Mouse (Mus musculus): ENCODE data around the gene Lyzl4. TPM values are rescaled to one million over a fixed set of nuclear protein-coding genes. Genes with fewer than 3 reads are reported as not detected.
A peak's percentile ranks its signal among the peaks of the same experiment; 100 is the strongest.

The Lyzl4 gene
- polyA plus RNA-seq, 1 experiment = 145 TPM

DNA sequence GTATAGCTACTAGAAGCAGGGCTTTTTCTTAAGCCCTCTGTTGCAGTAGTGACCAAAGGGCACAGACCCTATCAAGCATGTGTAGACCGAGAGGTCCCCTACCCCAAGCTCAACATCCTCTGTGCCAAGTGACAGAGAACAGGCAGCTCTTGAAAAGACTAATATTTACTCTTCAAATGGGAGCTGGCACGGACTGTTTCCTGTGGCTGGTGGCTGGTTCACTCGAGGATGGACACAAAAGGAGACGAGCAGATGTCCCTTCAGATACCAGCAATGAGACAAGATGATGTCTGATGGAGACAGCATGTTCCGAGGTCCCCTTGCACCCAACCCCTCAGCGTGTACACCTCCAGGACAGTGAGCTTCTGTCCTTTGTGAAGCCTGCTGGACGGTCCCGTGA is 35.6 kb upstream of the Lyzl4 start:
- TF ChIP-seq POLR2A (IDR thresholded peaks at IDR 0.05; ENCODE audit: control insufficient read depth, low read depth, low read length) (no peak), CTCF (IDR thresholded peaks at IDR 0.05; ENCODE audit: control insufficient read depth, insufficient read depth, insufficient replicate concordance, low read depth, low read length) (no peak)
- H3K27me3 ChIP-seq (ENCODE audit: control insufficient read depth, insufficient read depth, low read length) = no peaks in the 10 kb centered on the region
- H3K27ac ChIP-seq (ENCODE audit: control insufficient read depth, insufficient read depth, low read depth, low read length) = no peak overlapping the region
- no peaks in the 10 kb centered on the region for H3K4me1 ChIP-seq (ENCODE audit: control insufficient read depth, insufficient read depth, low read length)
- no peak overlapping the region for H3K4me3 ChIP-seq (ENCODE audit: control insufficient read depth, low read depth, low read length)
- no peaks in the 10 kb centered on the region for H3K36me3 ChIP-seq (ENCODE audit: control insufficient read depth, insufficient read depth, low read length)

DNA sequence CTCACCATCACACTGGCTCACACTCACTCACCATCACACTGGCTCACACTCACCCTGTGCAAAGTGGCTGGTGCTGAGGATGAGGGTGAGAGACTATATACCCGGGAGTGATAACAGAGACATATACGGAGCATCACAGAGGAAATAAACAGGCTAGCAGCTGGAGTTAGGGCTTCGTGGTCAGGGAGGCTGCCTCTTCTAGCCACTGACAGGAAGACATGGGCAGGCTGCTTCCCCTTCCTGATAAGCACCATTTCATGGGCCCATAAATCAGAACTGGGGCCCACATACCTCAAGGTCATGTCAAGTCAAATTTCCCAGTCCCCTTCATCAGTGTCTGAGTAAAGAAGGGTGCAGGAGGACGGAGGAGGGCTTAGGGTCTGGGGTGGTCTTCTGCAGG is 35.2 kb upstream of the Lyzl4 start:
- TF ChIP-seq CTCF (IDR thresholded peaks at IDR 0.05; ENCODE audit: control insufficient read depth, insufficient read depth, insufficient replicate concordance, low read depth, low read length) (no peak), POLR2A (IDR thresholded peaks at IDR 0.05; ENCODE audit: control insufficient read depth, low read depth, low read length) (no peak)
- Histone ChIP-seq H3K4me3 (ENCODE audit: control insufficient read depth, low read depth, low read length) (no peak overlapping the region), H3K27ac (ENCODE audit: control insufficient read depth, insufficient read depth, low read depth, low read length) (no peak overlapping the region)

DNA sequence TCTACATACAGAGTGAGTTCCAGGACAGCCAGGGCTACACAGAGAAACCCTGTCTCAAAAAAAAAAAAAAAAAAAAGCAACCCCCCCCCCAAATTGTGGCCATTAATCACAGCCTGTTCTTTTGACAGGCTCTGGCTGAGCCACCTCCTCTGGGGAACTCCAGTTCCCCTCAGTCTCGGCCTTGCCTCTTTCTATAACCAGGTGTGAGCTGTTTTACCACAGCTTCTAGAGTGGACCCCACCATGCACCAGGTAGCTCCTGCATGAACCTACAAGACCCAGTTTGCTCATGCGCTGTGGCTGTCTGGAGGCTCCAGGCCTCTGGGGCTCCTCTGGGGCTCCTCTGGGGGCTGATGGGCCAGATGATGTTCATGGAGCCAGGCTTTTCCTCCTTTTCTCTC is 33.7 kb upstream of the Lyzl4 start:
- Histone ChIP-seq H3K4me1 (ENCODE audit: control insufficient read depth, insufficient read depth, low read length) (no peaks in the 10 kb centered on the region), H3K27me3 (ENCODE audit: control insufficient read depth, insufficient read depth, low read length) (no peaks in the 10 kb centered on the region), H3K4me3 (ENCODE audit: control insufficient read depth, low read depth, low read length) (no peak overlapping the region), H3K36me3 (ENCODE audit: control insufficient read depth, insufficient read depth, low read length) (no peaks in the 10 kb centered on the region), H3K27ac (ENCODE audit: control insufficient read depth, insufficient read depth, low read depth, low read length) (no peak overlapping the region)
- no peak for TF ChIP-seq CTCF (IDR thresholded peaks at IDR 0.05; ENCODE audit: control insufficient read depth, insufficient read depth, insufficient replicate concordance, low read depth, low read length)
- no peak for TF ChIP-seq POLR2A (IDR thresholded peaks at IDR 0.05; ENCODE audit: control insufficient read depth, low read depth, low read length)

More for the DNA sequence above, 35.2 kb upstream of the Lyzl4 start:
- no peaks in the 10 kb centered on the region for H3K36me3 ChIP-seq (ENCODE audit: control insufficient read depth, insufficient read depth, low read length)
- no peaks in the 10 kb centered on the region for H3K27me3 ChIP-seq (ENCODE audit: control insufficient read depth, insufficient read depth, low read length)
- H3K4me1 ChIP-seq (ENCODE audit: control insufficient read depth, insufficient read depth, low read length) = no peaks in the 10 kb centered on the region

DNA sequence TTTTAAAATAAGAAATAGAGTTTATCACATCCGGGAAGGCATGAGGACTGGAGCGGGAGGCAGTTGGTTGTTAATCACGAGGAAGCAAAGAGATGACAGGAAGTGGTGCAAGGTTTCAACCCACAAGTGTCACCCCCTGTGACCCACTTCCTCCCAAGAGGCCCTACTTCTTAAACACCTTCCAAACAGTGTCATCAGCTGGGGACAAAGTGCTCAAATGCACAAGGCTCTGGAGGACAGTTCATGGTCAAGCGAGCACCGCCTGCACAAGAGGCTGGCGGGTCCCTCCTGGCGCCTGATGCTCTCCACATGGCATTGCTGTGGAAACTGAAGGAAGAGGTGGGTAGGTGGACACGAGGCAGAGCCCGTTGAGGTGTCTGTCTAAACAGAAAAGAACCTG is 33.1 kb upstream of the Lyzl4 start:
- TF ChIP-seq POLR2A (IDR thresholded peaks at IDR 0.05; ENCODE audit: control insufficient read depth, low read depth, low read length) = no peak
- no peak for TF ChIP-seq CTCF (IDR thresholded peaks at IDR 0.05; ENCODE audit: control insufficient read depth, insufficient read depth, insufficient replicate concordance, low read depth, low read length)
- peaks cover 2% of the 10 kb centered on the region for H3K4me1 ChIP-seq (ENCODE audit: control insufficient read depth, insufficient read depth, low read length)
- H3K4me3 ChIP-seq (ENCODE audit: control insufficient read depth, low read depth, low read length) = no peak overlapping the region
- no peaks in the 10 kb centered on the region for H3K27me3 ChIP-seq (ENCODE audit: control insufficient read depth, insufficient read depth, low read length)
- no peak overlapping the region for H3K27ac ChIP-seq (ENCODE audit: control insufficient read depth, insufficient read depth, low read depth, low read length)
- no peaks in the 10 kb centered on the region for H3K36me3 ChIP-seq (ENCODE audit: control insufficient read depth, insufficient read depth, low read length)

DNA sequence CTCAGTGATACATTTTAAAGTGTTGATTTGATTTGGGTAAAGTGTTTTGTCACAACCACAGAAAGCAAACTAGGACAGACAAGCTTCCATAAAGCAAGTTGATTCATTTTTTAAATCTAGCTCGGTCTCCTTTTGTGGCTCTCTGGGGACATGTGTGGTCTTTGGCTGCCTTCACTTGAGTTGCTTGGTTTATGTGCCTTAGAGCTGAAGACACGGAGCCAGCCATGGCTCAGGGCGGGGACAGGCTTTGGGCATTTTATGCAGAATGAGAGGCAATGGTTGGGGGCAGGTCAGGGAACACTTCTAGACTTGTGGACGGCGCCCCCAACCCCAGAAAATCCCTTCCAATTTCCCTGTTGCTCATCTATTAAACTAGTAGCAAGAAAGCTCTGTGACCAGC is 31.8 kb upstream of the Lyzl4 start:
- Histone ChIP-seq H3K4me1 (ENCODE audit: control insufficient read depth, insufficient read depth, low read length) (peaks cover 14% of the 10 kb centered on the region), H3K36me3 (ENCODE audit: control insufficient read depth, insufficient read depth, low read length) (no peaks in the 10 kb centered on the region), H3K27me3 (ENCODE audit: control insufficient read depth, insufficient read depth, low read length) (no peaks in the 10 kb centered on the region), H3K27ac (ENCODE audit: control insufficient read depth, insufficient read depth, low read depth, low read length) (no peak overlapping the region), H3K4me3 (ENCODE audit: control insufficient read depth, low read depth, low read length) (no peak overlapping the region)
- no peak for TF ChIP-seq CTCF (IDR thresholded peaks at IDR 0.05; ENCODE audit: control insufficient read depth, insufficient read depth, insufficient replicate concordance, low read depth, low read length)
- TF ChIP-seq POLR2A (IDR thresholded peaks at IDR 0.05; ENCODE audit: control insufficient read depth, low read depth, low read length) = no peak

DNA sequence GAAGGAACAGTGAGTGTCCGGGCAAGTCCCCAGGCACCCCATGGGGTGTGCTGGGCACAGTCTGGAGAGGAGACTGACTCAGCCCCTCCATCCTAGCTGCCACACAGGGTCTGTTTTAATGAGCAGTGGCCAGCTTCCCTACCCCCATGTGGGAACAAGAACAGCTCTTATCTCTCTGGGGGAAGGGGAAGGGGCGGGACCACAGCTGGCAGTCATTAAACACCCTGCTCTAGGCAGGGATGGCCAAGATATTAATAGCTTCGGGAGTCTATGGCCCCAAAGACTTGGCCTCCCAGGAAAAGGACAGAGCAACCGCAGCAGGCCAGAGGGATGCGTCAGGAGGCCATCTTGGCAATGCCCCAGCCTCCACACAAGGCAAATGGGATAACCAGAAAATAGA is 30.4 kb upstream of the Lyzl4 start:
- no peak overlapping the region for H3K4me3 ChIP-seq (ENCODE audit: control insufficient read depth, low read depth, low read length)
- no peaks in the 10 kb centered on the region for H3K27me3 ChIP-seq (ENCODE audit: control insufficient read depth, insufficient read depth, low read length)
- H3K27ac ChIP-seq (ENCODE audit: control insufficient read depth, insufficient read depth, low read depth, low read length) = no peak overlapping the region
- TF ChIP-seq CTCF (IDR thresholded peaks at IDR 0.05; ENCODE audit: control insufficient read depth, insufficient read depth, insufficient replicate concordance, low read depth, low read length) = no peak
- no peak for TF ChIP-seq POLR2A (IDR thresholded peaks at IDR 0.05; ENCODE audit: control insufficient read depth, low read depth, low read length)
- H3K36me3 ChIP-seq (ENCODE audit: control insufficient read depth, insufficient read depth, low read length) = no peaks in the 10 kb centered on the region
- H3K4me1 ChIP-seq (ENCODE audit: control insufficient read depth, insufficient read depth, low read length) = peaks cover 14% of the 10 kb centered on the region

DNA sequence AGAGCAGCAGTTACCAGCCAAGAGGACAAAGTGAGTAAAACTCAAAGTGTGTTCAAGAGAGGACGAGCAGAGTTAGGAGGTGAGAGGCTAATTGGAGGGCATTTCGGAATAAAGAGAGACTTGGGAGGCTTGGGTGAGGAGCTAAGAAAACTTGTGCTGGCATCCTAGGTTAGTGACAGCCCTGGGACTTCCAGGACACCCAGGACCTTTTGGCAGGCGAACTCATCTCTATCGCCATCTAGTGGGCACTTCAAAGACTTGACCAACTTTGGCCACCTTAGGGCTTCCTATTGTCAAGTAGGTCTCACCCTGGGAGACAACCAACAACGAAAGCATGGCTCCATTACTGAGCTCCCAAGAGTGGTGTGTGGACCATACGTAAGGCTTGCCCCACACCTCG is 29.4 kb upstream of the Lyzl4 start:
- no peaks in the 10 kb centered on the region for H3K36me3 ChIP-seq (ENCODE audit: control insufficient read depth, insufficient read depth, low read length)
- no peaks in the 10 kb centered on the region for H3K27me3 ChIP-seq (ENCODE audit: control insufficient read depth, insufficient read depth, low read length)
- H3K27ac ChIP-seq (ENCODE audit: control insufficient read depth, insufficient read depth, low read depth, low read length) = no peak overlapping the region
- peaks cover 14% of the 10 kb centered on the region for H3K4me1 ChIP-seq (ENCODE audit: control insufficient read depth, insufficient read depth, low read length)
- TF ChIP-seq CTCF (IDR thresholded peaks at IDR 0.05; ENCODE audit: control insufficient read depth, insufficient read depth, insufficient replicate concordance, low read depth, low read length) (peak; percentile 65; the same call in 1 of the 2 replicates), POLR2A (IDR thresholded peaks at IDR 0.05; ENCODE audit: control insufficient read depth, low read depth, low read length) (no peak)
- no peak overlapping the region for H3K4me3 ChIP-seq (ENCODE audit: control insufficient read depth, low read depth, low read length)

DNA sequence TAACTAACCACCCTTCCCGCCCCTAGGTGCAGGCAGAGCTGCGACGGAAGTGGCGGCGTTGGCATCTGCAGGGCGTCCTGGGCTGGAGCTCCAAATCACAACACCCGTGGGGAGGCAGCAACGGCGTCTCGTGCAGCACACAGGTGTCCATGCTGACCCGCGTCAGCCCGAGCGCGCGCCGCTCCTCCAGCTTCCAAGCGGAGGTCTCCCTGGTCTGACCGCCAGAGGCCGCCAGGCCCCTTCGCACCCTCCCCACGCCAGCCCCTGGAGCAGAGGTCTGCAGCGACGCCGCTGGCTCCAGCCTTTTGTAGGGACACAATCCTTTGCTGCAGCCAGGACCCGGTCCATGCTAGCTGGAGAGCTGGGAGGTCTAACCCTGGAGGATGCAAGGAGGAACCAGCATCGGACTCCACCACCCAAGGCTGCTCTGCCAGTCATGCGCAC is 27.5 kb upstream of the Lyzl4 start:
- Histone ChIP-seq H3K4me1 (ENCODE audit: control insufficient read depth, insufficient read depth, low read length) (peaks cover 14% of the 10 kb centered on the region), H3K36me3 (ENCODE audit: control insufficient read depth, insufficient read depth, low read length) (no peaks in the 10 kb centered on the region), H3K27ac (ENCODE audit: control insufficient read depth, insufficient read depth, low read depth, low read length) (no peak overlapping the region), H3K4me3 (ENCODE audit: control insufficient read depth, low read depth, low read length) (peak overlapping the region; percentile 43), H3K27me3 (ENCODE audit: control insufficient read depth, insufficient read depth, low read length) (no peaks in the 10 kb centered on the region)
- TF ChIP-seq POLR2A (IDR thresholded peaks at IDR 0.05; ENCODE audit: control insufficient read depth, low read depth, low read length) (no peak), CTCF (IDR thresholded peaks at IDR 0.05; ENCODE audit: control insufficient read depth, insufficient read depth, insufficient replicate concordance, low read depth, low read length) (peak; percentile 37; the same call in 1 of the 2 replicates)

Measured in testis, adult 2 months (tissue).